Mouse (Mus musculus): ENCODE results near the gene Gm6268. TPM values are rescaled to one million over a fixed set of nuclear protein-coding genes. Genes with fewer than 3 reads are reported as not detected.

The Gm6268 gene
- polyA plus RNA-seq, 1 experiment = not detected

DNA sequence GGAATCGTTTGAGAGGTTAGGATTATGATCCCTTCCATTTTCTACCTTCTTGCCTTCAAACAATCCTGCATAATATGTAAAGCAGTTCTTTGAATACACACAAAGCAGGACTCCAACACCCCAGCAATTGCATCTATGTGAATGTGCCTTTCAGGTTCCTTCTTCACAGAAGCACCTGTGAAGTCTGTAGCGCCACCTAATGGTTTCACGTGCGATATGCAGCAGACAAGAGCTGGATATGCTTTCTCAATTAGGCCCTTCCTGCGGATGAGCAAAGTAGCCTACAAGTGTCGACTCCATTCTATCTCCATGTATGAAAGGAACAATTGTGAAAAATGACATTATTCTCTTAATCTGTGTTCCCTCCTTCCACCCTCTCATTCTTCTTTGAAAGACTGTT is 33.9 kb downstream of the Gm6268 start:
- H3ac ChIP-seq (ENCODE audit: control insufficient read depth, insufficient read length) = no peak overlapping the region
- no peak overlapping the region for H3K4me3 ChIP-seq
- TF ChIP-seq MYOG (IDR thresholded peaks at IDR 0.05; ENCODE audit: control insufficient read depth in 1 of 3, insufficient read depth in 1 of 3, insufficient read length in 2 of 3, low read depth in 2 of 3) (no peak), TCF3 (IDR thresholded peaks at IDR 0.05; ENCODE audit: insufficient read length, low read depth) (no peak), REST (IDR thresholded peaks at IDR 0.05; ENCODE audit: insufficient read depth, insufficient read length) (no peak), POLR2A (IDR thresholded peaks at IDR 0.05; ENCODE audit: insufficient read length, low read depth) (no peak), USF1 (IDR thresholded peaks at IDR 0.05; ENCODE audit: low read depth) (no peak), POLR2AphosphoS2 (IDR thresholded peaks at IDR 0.05; ENCODE audit: insufficient read length, low read depth) (no peak), CEBPB (IDR thresholded peaks at IDR 0.05; ENCODE audit: insufficient read depth, poor library complexity, severe bottlenecking) (no peak), SRF (IDR thresholded peaks at IDR 0.05; ENCODE audit: control insufficient read depth, insufficient read length, low read depth) (no peak), E2F4 (IDR thresholded peaks at IDR 0.05; ENCODE audit: insufficient read depth) (no peak), TCF12 (IDR thresholded peaks at IDR 0.05; ENCODE audit: insufficient read depth, poor library complexity, severe bottlenecking) (no peak), MAX (IDR thresholded peaks at IDR 0.05; ENCODE audit: low read depth) (no peak)
- no peaks in the 10 kb centered on the region for H3K36me3 ChIP-seq (ENCODE audit: control insufficient read depth, insufficient read depth)
- no peaks in the 10 kb centered on the region for H3K79me2 ChIP-seq (ENCODE audit: control insufficient read depth, insufficient read depth)
- no peak overlapping the region for H3K4me2 ChIP-seq (ENCODE audit: low read depth)
- no peaks in the 10 kb centered on the region for H3K27me3 ChIP-seq (ENCODE audit: control insufficient read depth, insufficient read depth, insufficient read length)

DNA sequence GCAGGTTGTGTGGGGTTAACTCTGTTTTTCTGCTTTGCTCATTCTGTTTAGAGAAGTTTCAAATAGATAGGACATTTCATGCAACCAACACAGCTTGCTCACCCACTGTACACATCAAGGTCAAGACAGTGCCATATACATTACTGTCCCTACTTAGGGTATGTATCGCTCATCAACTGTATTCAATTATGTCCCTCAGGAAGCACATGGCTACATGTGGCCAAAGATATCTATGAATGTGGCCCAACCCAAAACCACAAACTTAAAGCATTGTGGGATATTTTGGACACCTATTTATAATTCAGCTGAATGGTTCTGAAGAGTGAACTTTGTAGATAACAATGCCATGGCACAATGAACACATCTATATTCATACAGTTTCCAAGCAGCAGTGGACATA is 36.9 kb downstream of the Gm6268 start:
- no peak overlapping the region for H3K4me3 ChIP-seq
- H3ac ChIP-seq (ENCODE audit: control insufficient read depth, insufficient read length) = no peak overlapping the region
- no peak overlapping the region for H3K4me2 ChIP-seq (ENCODE audit: low read depth)
- H3K36me3 ChIP-seq (ENCODE audit: control insufficient read depth, insufficient read depth) = no peaks in the 10 kb centered on the region
- H3K27me3 ChIP-seq (ENCODE audit: control insufficient read depth, insufficient read depth, insufficient read length) = no peaks in the 10 kb centered on the region
- no peak for TF ChIP-seq MAX (IDR thresholded peaks at IDR 0.05; ENCODE audit: low read depth)
- no peak for TF ChIP-seq TCF12 (IDR thresholded peaks at IDR 0.05; ENCODE audit: insufficient read depth, poor library complexity, severe bottlenecking)
- no peak for TF ChIP-seq POLR2AphosphoS2 (IDR thresholded peaks at IDR 0.05; ENCODE audit: insufficient read length, low read depth)
- TF ChIP-seq MYOD1 (IDR thresholded peaks at IDR 0.05; ENCODE audit: control insufficient read depth in 1 of 3, insufficient read length in 2 of 3, low read depth in 2 of 3) = no peak
- no peak for TF ChIP-seq TCF3 (IDR thresholded peaks at IDR 0.05; ENCODE audit: insufficient read length, low read depth)
- no peak for TF ChIP-seq REST (IDR thresholded peaks at IDR 0.05; ENCODE audit: insufficient read depth, insufficient read length)
- no peak for TF ChIP-seq CEBPB (IDR thresholded peaks at IDR 0.05; ENCODE audit: insufficient read depth, poor library complexity, severe bottlenecking)
- no peak for TF ChIP-seq POLR2A (IDR thresholded peaks at IDR 0.05; ENCODE audit: insufficient read length, low read depth)
- TF ChIP-seq SRF (IDR thresholded peaks at IDR 0.05; ENCODE audit: control insufficient read depth, insufficient read length, low read depth) = no peak
- TF ChIP-seq MYOG (IDR thresholded peaks at IDR 0.05; ENCODE audit: control insufficient read depth in 1 of 3, insufficient read depth in 1 of 3, insufficient read length in 2 of 3, low read depth in 2 of 3) = no peak
- TF ChIP-seq E2F4 (IDR thresholded peaks at IDR 0.05; ENCODE audit: insufficient read depth) = no peak
- no peak for TF ChIP-seq USF1 (IDR thresholded peaks at IDR 0.05; ENCODE audit: low read depth)
- no peaks in the 10 kb centered on the region for H3K79me2 ChIP-seq (ENCODE audit: control insufficient read depth, insufficient read depth)

Other genes with a start within 250 kb of the Gm6268 start
- gene Zcchc12, start 205.4 kb upstream of the Gm6268 start, polyA plus RNA-seq (2012; fragmentation: generic; extraction: Trizol) = 0.06 TPM
- gene Lonrf3, start 72.9 kb upstream of the Gm6268 start, polyA plus RNA-seq (2012; fragmentation: generic; extraction: Trizol) = 1.4 TPM
- gene Gm14569, start 90.5 kb downstream of the Gm6268 start, polyA plus RNA-seq (2012; fragmentation: generic; extraction: Trizol) = not detected
- gene Pgrmc1, start 196.9 kb downstream of the Gm6268 start, polyA plus RNA-seq (2012; fragmentation: generic; extraction: Trizol) = 43.9 TPM
- gene Akap17b, start 244.1 kb downstream of the Gm6268 start, polyA plus RNA-seq (2012; fragmentation: generic; extraction: Trizol) = 0.32 TPM